Mouse (Mus musculus): ENCODE measurements at regions not wholly inside any gene's neighbourhood (a gene's known extent, or its start where the extent isn't known, plus 50 kb on each side); places are given as distances from the start of the nearest gene placed in this dataset.

- Histone ChIP-seq H3K4me1 (replicated peaks; ENCODE audit: control insufficient read depth in 2 of 2, insufficient read depth in 2 of 2, low read length in 1 of 2) (no peaks in the 10 kb centered on the region), H3K4me2 (ENCODE audit: low read depth) (no peak overlapping the region), H3K4me3 (ENCODE audit: insufficient read depth in 1 of 2, low read depth in 2 of 2, low read length in 2 of 2) (no peak overlapping the region), H3K9ac (replicated peaks) (no peak overlapping the region), H3K36me3 (replicated peaks; ENCODE audit: control insufficient read depth, insufficient read depth, low read depth) (no peaks in the 10 kb centered on the region), H3K27me3 (ENCODE audit: control insufficient read depth, insufficient read depth, low read length) (no peaks in the 10 kb centered on the region), H3K9me3 (ENCODE audit: control insufficient read depth, low read length) (no peaks in the 10 kb centered on the region), H3K27ac (no peak overlapping the region)
- whole genome bisulfite sequencing (ENCODE audit: insufficient replicate concordance), result 23% methylated on average over 1 of the region's 1 CpGs
- TF ChIP-seq EP300 (IDR thresholded peaks at IDR 0.05; ENCODE audit: low read depth) (no peak), CTCF (IDR thresholded peaks at IDR 0.05; ENCODE audit: low read depth) (no peak)
- DNase-seq (ENCODE audit: low read depth in 3 of 3, low spot score in 3 of 3) (no peak), ATAC-seq (ENCODE audit: insufficient read depth) (no peak)
These were observed 189.4 kb upstream of the Ednrb start for GRCm38 (mm10) chr14:104033606-104034005.

GRCm38 (mm10) chr14:104030784-104031470 lies 186.7 kb upstream of the Ednrb start:
- no peak overlapping the region for H3K27ac ChIP-seq
- 61% methylated on average over 11 of the region's 11 CpGs for WGBS (ENCODE audit: insufficient replicate concordance)
- no peak overlapping the region for H3K4me3 ChIP-seq (ENCODE audit: insufficient read depth in 1 of 2, low read depth in 2 of 2, low read length in 2 of 2)
- H3K36me3 ChIP-seq (replicated peaks; ENCODE audit: control insufficient read depth, insufficient read depth, low read depth), result no peaks in the 10 kb centered on the region
- no peaks in the 10 kb centered on the region; a peak in 1 of 4 replicates for H3K4me1 ChIP-seq (replicated peaks; ENCODE audit: control insufficient read depth in 2 of 2, insufficient read depth in 2 of 2, low read length in 1 of 2)
- no peak overlapping the region for H3K4me2 ChIP-seq (ENCODE audit: low read depth)
- no peaks in the 10 kb centered on the region for H3K27me3 ChIP-seq (ENCODE audit: control insufficient read depth, insufficient read depth, low read length)
- H3K9ac ChIP-seq (replicated peaks), result no peak overlapping the region
- no peak for DNase-seq (ENCODE audit: low read depth in 3 of 3, low spot score in 3 of 3)
- no peaks in the 10 kb centered on the region for H3K9me3 ChIP-seq (ENCODE audit: control insufficient read depth, low read length)
- TF ChIP-seq CTCF (IDR thresholded peaks at IDR 0.05; ENCODE audit: low read depth), result no peak
- no peak for TF ChIP-seq EP300 (IDR thresholded peaks at IDR 0.05; ENCODE audit: low read depth)
- ATAC-seq (ENCODE audit: insufficient read depth), result no peak

GRCm38 (mm10) chr14:104029668-104030530 lies 185.7 kb upstream of the Ednrb start:
- H3K4me2 ChIP-seq (ENCODE audit: low read depth), result no peak overlapping the region
- no peak for DNase-seq (ENCODE audit: low read depth in 3 of 3, low spot score in 3 of 3)
- no peak for TF ChIP-seq CTCF (IDR thresholded peaks at IDR 0.05; ENCODE audit: low read depth)
- TF ChIP-seq EP300 (IDR thresholded peaks at IDR 0.05; ENCODE audit: low read depth), result no peak
- H3K27me3 ChIP-seq (ENCODE audit: control insufficient read depth, insufficient read depth, low read length), result no peaks in the 10 kb centered on the region
- no peak overlapping the region for H3K9ac ChIP-seq (replicated peaks)
- no peak overlapping the region for H3K4me3 ChIP-seq (ENCODE audit: insufficient read depth in 1 of 2, low read depth in 2 of 2, low read length in 2 of 2)
- H3K27ac ChIP-seq, result no peak overlapping the region
- no peaks in the 10 kb centered on the region; a peak in 1 of 4 replicates for H3K4me1 ChIP-seq (replicated peaks; ENCODE audit: control insufficient read depth in 2 of 2, insufficient read depth in 2 of 2, low read length in 1 of 2)
- H3K9me3 ChIP-seq (ENCODE audit: control insufficient read depth, low read length), result no peaks in the 10 kb centered on the region
- 45% methylated on average over 20 of the region's 20 CpGs for WGBS (ENCODE audit: insufficient replicate concordance)
- no peak for ATAC-seq (ENCODE audit: insufficient read depth)
- no peaks in the 10 kb centered on the region for H3K36me3 ChIP-seq (replicated peaks; ENCODE audit: control insufficient read depth, insufficient read depth, low read depth)

GRCm38 (mm10) chr14:104027900-104028285 lies 183.7 kb upstream of the Ednrb start:
- ATAC-seq (ENCODE audit: insufficient read depth), result no peak
- H3K4me2 ChIP-seq (ENCODE audit: low read depth), result no peak overlapping the region
- no peak for DNase-seq (ENCODE audit: low read depth in 3 of 3, low spot score in 3 of 3)
- H3K36me3 ChIP-seq (replicated peaks; ENCODE audit: control insufficient read depth, insufficient read depth, low read depth), result no peaks in the 10 kb centered on the region
- TF ChIP-seq EP300 (IDR thresholded peaks at IDR 0.05; ENCODE audit: low read depth), result no peak
- TF ChIP-seq CTCF (IDR thresholded peaks at IDR 0.05; ENCODE audit: low read depth), result no peak
- no peak overlapping the region for H3K27ac ChIP-seq
- H3K27me3 ChIP-seq (ENCODE audit: control insufficient read depth, insufficient read depth, low read length), result no peaks in the 10 kb centered on the region
- no peak overlapping the region for H3K4me3 ChIP-seq (ENCODE audit: insufficient read depth in 1 of 2, low read depth in 2 of 2, low read length in 2 of 2)
- no peaks in the 10 kb centered on the region for H3K9me3 ChIP-seq (ENCODE audit: control insufficient read depth, low read length)
- H3K4me1 ChIP-seq (replicated peaks; ENCODE audit: control insufficient read depth in 2 of 2, insufficient read depth in 2 of 2, low read length in 1 of 2), result no peaks in the 10 kb centered on the region; a peak in 1 of 4 replicates
- 71% methylated on average over 8 of the region's 8 CpGs for WGBS (ENCODE audit: insufficient replicate concordance)
- H3K9ac ChIP-seq (replicated peaks), result no peak overlapping the region
